In genomic region chr13:101490961-101491360, GRCm38 (mm10) we compare ENCODE assay signal across 18 mouse cellular contexts.
A peak's percentile ranks its signal among the peaks of the same experiment; 100 is the strongest.
DNase-seq lines count a peak whose midpoint lies in the region; ATAC-seq and TF ChIP-seq lines count a peak whose summit lies in the region.
"Had no signal": no experiment of that assay in that cellular context is flagged by ENCODE, and none has a peak within 500 bp of the region (broad histone marks: within the 10 kb centered on the region; RNA-seq: fewer than 3 reads in every experiment).

No protein-coding gene starts in this region.

- TF ChIP-seq EP300 in CH12.LX (IDR thresholded peaks at IDR 0.05; ENCODE audit: low read length): no peak

- H3K9me3 ChIP-seq in heart, embryonic 15.5 days (replicated peaks): no peaks in the 10 kb centered on the region
- H3K9me3 ChIP-seq in CH12.LX (replicated peaks; ENCODE audit: low read length): no peaks in the 10 kb centered on the region
- H3K9me3 ChIP-seq: forebrain, embryonic 15.5 days; neural tube, embryonic 15.5 days had no signal

- no peaks in the 10 kb centered on the region for H3K36me3 ChIP-seq in heart, embryonic 15.5 days
- H3K36me3 ChIP-seq in CH12.LX (replicated peaks in 1 of 2; ENCODE audit: control insufficient read depth in 1 of 2, insufficient read depth in 1 of 2, low read length in 1 of 2): no peaks in the 10 kb centered on the region
- H3K36me3 ChIP-seq: forebrain, embryonic 15.5 days; neural tube, embryonic 15.5 days had no signal

- WGBS in heart, embryonic 15.5 days: 50% methylated on average over 5 of the region's 5 CpGs

- intact Hi-C loops in left cerebral cortex, postnatal 36 days (cut with DNase I): no loop called here

- no peak for TF ChIP-seq POLR2A in CH12.LX (IDR thresholded peaks at IDR 0.05; ENCODE audit: low read depth, low read length)

- dilution Hi-C loops in CH12.LX (cut with MboI; ENCODE audit: extremely low pct_ligation_motif_present, extremely low pct_unique_long_range_greater_than_20kb, low sequenced_read_pairs): no loop called here

- 0 out of 2 replicates have a peak overlapping the region, but pooled peaks have one; percentile 12 for H3K27ac ChIP-seq in heart, embryonic 15.5 days
- no peak overlapping the region for H3K27ac ChIP-seq in CH12.LX (ENCODE audit: insufficient read depth, low read depth)
- H3K27ac ChIP-seq: forebrain, embryonic 15.5 days; neural tube, embryonic 15.5 days had no signal

- no peaks in the 10 kb centered on the region for H3K79me2 ChIP-seq in CH12.LX (replicated peaks; ENCODE audit: control insufficient read depth, extremely low read depth, insufficient read depth, poor library complexity, severe bottlenecking)

- no peak for ATAC-seq in heart, embryonic 15.5 days (replicated peaks; ENCODE audit: insufficient number of reproducible peaks, insufficient read depth, low FRiP score, low read depth)
- ATAC-seq: forebrain, embryonic 15.5 days; hindbrain, postnatal 0 days had no signal

- DNase-seq in heart, adult 8-10 months (ENCODE audit: low spot score): no peak
- DNase-seq in CH12.LX (ENCODE audit: extremely low read depth): peak; percentile 63
- DNase-seq in frontal cortex, adult 2 months (ENCODE audit: extremely low spot score in 1 of 2, low spot score in 1 of 2): peak; percentile 76 to 77
- DNase-seq in left cerebral cortex, postnatal 36 days (ENCODE audit: low spot score in 2 of 2): peak; percentile 54 to 74
- no peak for DNase-seq in spleen, postnatal 4 days (ENCODE audit: low spot score in 2 of 2)
- DNase-seq in urinary bladder, postnatal 14 days (ENCODE audit: low spot score): no peak
- DNase-seq in adrenal gland, postnatal 14 days: no peak
- DNase-seq: adrenal gland, adult 2 months; cerebellum, adult 9-11 months; embryo, embryonic 11 days; heart, postnatal 10 days; kidney, adult 2 months; kidney, postnatal 4 days; lung, postnatal 14 days had no signal

- no peak overlapping the region for H3K4me2 ChIP-seq in heart, embryonic 15.5 days
- peak overlapping the region; percentile 44 for H3K4me2 ChIP-seq in CH12.LX (ENCODE audit: insufficient read depth, low read depth, poor library complexity, severe bottlenecking)
- H3K4me2 ChIP-seq: forebrain, embryonic 15.5 days; neural tube, embryonic 15.5 days had no signal

- peaks cover 15% of the 10 kb centered on the region for H3K4me1 ChIP-seq in heart, embryonic 15.5 days (replicated peaks)
- H3K4me1 ChIP-seq in CH12.LX (ENCODE audit: control insufficient read depth in 1 of 2, insufficient read depth in 2 of 2): peaks cover 1 to 40% of the 10 kb centered on the region in 2 experiments; a peak in 3 of 4 replicates
- H3K4me1 ChIP-seq: neural tube, embryonic 15.5 days had no signal

- no peaks in the 10 kb centered on the region for H3K27me3 ChIP-seq in heart, embryonic 15.5 days
- H3K27me3 ChIP-seq in CH12.LX (replicated peaks): no peaks in the 10 kb centered on the region
- H3K27me3 ChIP-seq: forebrain, embryonic 15.5 days; neural tube, embryonic 15.5 days had no signal

- H3K4me3 ChIP-seq in heart, embryonic 15.5 days: no peak overlapping the region
- H3K4me3 ChIP-seq in CH12.LX (replicated peaks in 1 of 3; ENCODE audit: low read depth in 2 of 3, low read length in 2 of 3, poor library complexity in 1 of 3): no peak overlapping the region
- H3K4me3 ChIP-seq: forebrain, embryonic 15.5 days; neural tube, embryonic 15.5 days had no signal

- in situ Hi-C loops in CH12.LX (cut with MboI; ENCODE audit: low pct_ligation_motif_present, low pct_unique_long_range_greater_than_20kb, low sequenced_read_pairs): no loop called here

- H3K9ac ChIP-seq in heart, embryonic 15.5 days: no peak overlapping the region
- H3K9ac ChIP-seq in CH12.LX (ENCODE audit: insufficient read depth, low read depth): no peak overlapping the region
- H3K9ac ChIP-seq: forebrain, embryonic 15.5 days; neural tube, embryonic 15.5 days had no signal

- no peak for TF ChIP-seq RAD21 in CH12.LX (IDR thresholded peaks at IDR 0.05; ENCODE audit: low read depth, low read length)

- no peak for TF ChIP-seq CTCF in CH12.LX (conservative IDR thresholded peaks at IDR 0.05 in 1 of 2, IDR thresholded peaks at IDR 0.05 in 1 of 2; ENCODE audit: low read depth in 2 of 2, low read length in 2 of 2)

TF ChIP-seq in CH12.LX, 34 proteins besides CTCF, POLR2A, EP300 and RAD21:
- TF ChIP-seq MYC (IDR thresholded peaks at IDR 0.05; ENCODE audit: low read depth, low read length): 0 out of 2 replicates have a peak, but pooled peaks have one; percentile 42
- no peak for TF ChIP-seq IRF4 (IDR thresholded peaks at IDR 0.05; ENCODE audit: low read depth, low read length)
- TF ChIP-seq MAX (IDR thresholded peaks at IDR 0.05; ENCODE audit: low read length): peak; percentile 45; the same call in 1 of the 2 replicates

Comparison
In these comparisons a context has a peak if more than half of its experiments do, and no peak if none do; other contexts are left out.
1. DNase-seq: peak in CH12.LX (single experiment), frontal cortex, adult 2 months (2 of 2) and left cerebral cortex, postnatal 36 days (2 of 2); none in heart, adult 8-10 months (single experiment), spleen, postnatal 4 days (0 of 2), urinary bladder, postnatal 14 days (single experiment) and adrenal gland, postnatal 14 days (single experiment).